Mouse (Mus musculus) heart, embryonic 14.5 days (tissue): ENCODE results near the gene Rab22a. TPM values are rescaled to one million over a fixed set of nuclear protein-coding genes. Genes with fewer than 3 reads are reported as not detected.

Experiments used
- ATAC-seq: fragments of 200-750 bp; cut with Nextera tagmentation; 2 replicates; pipeline ENCODE4 v1.8.0; 2017; ENCODE audit warnings: low read depth, moderate TSS enrichment; ENCODE audit not compliant: insufficient number of reproducible peaks, insufficient read depth, low FRiP score
- H3K27ac ChIP-seq, 2 experiments: fragments of 200-500 bp in 1 of 2; fragments of 300-500 bp in 1 of 2; sonication (generic) in 1 of 2; replicated peaks in 1 of 2; 2 replicates each; pipeline ENCODE4 v1.5.1; 2012 to 2014; ENCODE audit warnings: low read depth in 2 of 2, low read length in 2 of 2, control low read depth in 1 of 2, mild to moderate bottlenecking in 1 of 2, mixed read lengths in 1 of 2; ENCODE audit not compliant: control insufficient read depth in 1 of 2, insufficient read depth in 1 of 2
- H3K27me3 ChIP-seq: fragments of 300-500 bp; sonication (generic); 2 replicates; pipeline ENCODE4 v1.6.1; 2014; ENCODE audit warnings: mild to moderate bottlenecking, low read length, control low read depth; ENCODE audit not compliant: control insufficient read depth, insufficient read depth
- H3K36me3 ChIP-seq: fragments of 300-500 bp; sonication (generic); 2 replicates; pipeline ENCODE4 v1.6.1; 2014; ENCODE audit warnings: mild to moderate bottlenecking, control low read depth, low read length, mixed read lengths; ENCODE audit not compliant: control insufficient read depth, insufficient read depth
- H3K4me1 ChIP-seq, 2 experiments: fragments of 200-500 bp in 1 of 2; fragments of 300-500 bp in 1 of 2; sonication (generic) in 1 of 2; 2 replicates each; pipeline ENCODE4 v1.6.1; 2012 to 2014; ENCODE audit warnings: low read length in 2 of 2, control low read depth in 1 of 2, mixed read lengths in 1 of 2; ENCODE audit not compliant: control insufficient read depth in 2 of 2, insufficient read depth in 2 of 2
- H3K4me2 ChIP-seq: fragments of 300-500 bp; sonication (generic); 2 replicates; pipeline ENCODE4 v1.6.1; 2014; ENCODE audit warnings: mild to moderate bottlenecking, low read length
- H3K4me3 ChIP-seq, 2 experiments: fragments of 200-500 bp in 1 of 2; fragments of 300-500 bp in 1 of 2; sonication (generic) in 1 of 2; 2 replicates each; pipeline ENCODE4 v1.5.1; 2012 to 2014; ENCODE audit warnings: low read length in 2 of 2, mild to moderate bottlenecking in 2 of 2, control low read depth in 1 of 2, low read depth in 1 of 2, moderate library complexity in 1 of 2; ENCODE audit not compliant: control insufficient read depth in 1 of 2, insufficient read depth in 1 of 2
- H3K9ac ChIP-seq: fragments of 300-500 bp; sonication (generic); 2 replicates; pipeline ENCODE4 v1.6.1; 2014; ENCODE audit warnings: mild to moderate bottlenecking, low read length
- H3K9me3 ChIP-seq: fragments of 300-500 bp; sonication (generic); 2 replicates; pipeline ENCODE4 v1.6.1; 2016; ENCODE audit warnings: low read length, control low read depth; ENCODE audit not compliant: control insufficient read depth
- WGBS: fragments of 180-500 bp; shearing (Covaris S2); extraction: QIAGEN DNeasy Blood & Tissue Kit; methylation state at CpG from one replicate; pipeline ENCODE4 v1.1.7; 2014; 5-methylcytosine and 5-hydroxymethylcytosine counted together
- polyA plus RNA-seq: library from polyadenylated mRNA; unstranded; fragments of >200 nt; fragmentation: Nextera tagmentation; extraction: Ambion mirVana; gene quantifications from 2 replicates; pipeline ENCODE4 v1.2.1, GENCODE M21; 2014

Rab22a gene
- polyA plus RNA-seq, 1 experiment from 2014 or later: 32.9 TPM

- peak; percentile 100 for ATAC-seq
- H3K9ac ChIP-seq: peak within 1 kb of the TSS; percentile 84
- under 1% methylated on average over 64 of the region's 70 CpGs for WGBS
These were observed 77.8 kb downstream of the Rab22a start, which contains the start of gene Vapb for GRCm38 (mm10) chr2:173737222-173737989. Gene Vapb (plus strand): TSS chr2:173737511.

GRCm38 (mm10) chr2:173738232-173738631 lies 78.7 kb downstream of the Rab22a start:
- WGBS: 66% methylated on average over 9 of the region's 9 CpGs
- H3K9me3 ChIP-seq: no peaks in the 10 kb centered on the region
- no peaks in the 10 kb centered on the region for H3K27me3 ChIP-seq
- no peak for ATAC-seq
- peak overlapping the region; percentile 90 for H3K4me2 ChIP-seq
- peak overlapping the region; percentile 74 to 96 for H3K4me3 ChIP-seq
- H3K36me3 ChIP-seq: peaks cover 8% of the 10 kb centered on the region
- H3K9ac ChIP-seq: peak overlapping the region; percentile 84
- no peak overlapping the region for H3K27ac ChIP-seq
- H3K4me1 ChIP-seq: peaks cover 9 to 13% of the 10 kb centered on the region in 2 experiments

More at GRCm38 (mm10) chr2:173737222-173737989, 77.8 kb downstream of the Rab22a start, which contains the start of gene Vapb:
- Histone ChIP-seq H3K4me3 (peak within 1 kb of the TSS; percentile 74 to 96), H3K27ac (peak within 1 kb of the TSS; percentile 43 to 68; a peak in 3 of 4 replicates), H3K27me3 (no peaks in the 10 kb centered on the region), H3K4me2 (peak within 1 kb of the TSS; percentile 90), H3K36me3 (peaks cover 8% of the 10 kb centered on the region), H3K9me3 (no peaks in the 10 kb centered on the region), H3K4me1 (peaks cover 9 to 13% of the 10 kb centered on the region in 2 experiments)

DNA sequence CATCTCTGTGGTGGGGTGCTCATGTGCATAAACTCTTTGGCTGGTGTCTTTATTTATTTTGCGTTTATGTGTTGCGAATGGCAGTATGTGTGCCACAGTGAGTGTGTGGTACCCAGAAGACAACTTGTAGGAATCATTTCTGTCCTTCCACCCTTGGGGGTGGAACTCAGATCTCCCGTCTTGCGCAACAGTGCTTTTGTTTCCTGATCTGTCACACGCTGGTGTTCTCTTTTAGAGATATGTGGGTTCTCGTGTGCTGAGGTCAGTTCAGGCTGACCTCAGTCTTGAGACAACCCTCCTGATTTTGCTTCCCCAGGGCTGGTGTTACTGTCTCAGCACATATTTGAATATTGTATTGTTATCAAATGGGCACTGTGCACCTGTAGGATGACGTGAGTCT lies 79.5 kb downstream of the Rab22a start:
- no peak overlapping the region for H3K9ac ChIP-seq
- peaks cover 8% of the 10 kb centered on the region for H3K36me3 ChIP-seq
- no peak overlapping the region for H3K4me3 ChIP-seq
- no peak overlapping the region for H3K4me2 ChIP-seq
- H3K27me3 ChIP-seq: no peaks in the 10 kb centered on the region
- ATAC-seq: no peak
- peaks cover 9 to 13% of the 10 kb centered on the region in 2 experiments for H3K4me1 ChIP-seq
- H3K9me3 ChIP-seq: no peaks in the 10 kb centered on the region
- WGBS: 83% methylated on average over 7 of the region's 7 CpGs
- no peak overlapping the region for H3K27ac ChIP-seq

- H3K9me3 ChIP-seq: peaks cover 3% of the 10 kb centered on the region; the same call in 1 of the 2 replicates
- no peak overlapping the region for H3K27ac ChIP-seq
- 90% methylated on average over 13 of the region's 13 CpGs for WGBS
- no peak for ATAC-seq
- H3K4me3 ChIP-seq: no peak overlapping the region
- H3K4me2 ChIP-seq: no peak overlapping the region
- peaks cover 8% of the 10 kb centered on the region for H3K36me3 ChIP-seq
- peaks cover 9 to 13% of the 10 kb centered on the region in 2 experiments for H3K4me1 ChIP-seq
- no peaks in the 10 kb centered on the region for H3K27me3 ChIP-seq
- no peak overlapping the region for H3K9ac ChIP-seq
These were observed 82.5 kb downstream of the Rab22a start for GRCm38 (mm10) chr2:173742090-173742489.

- H3K4me3 ChIP-seq: no peak overlapping the region
- no peak overlapping the region for H3K4me2 ChIP-seq
- H3K27ac ChIP-seq: no peak overlapping the region
- H3K36me3 ChIP-seq: peaks cover 8% of the 10 kb centered on the region
- H3K4me1 ChIP-seq: peaks cover 9 to 13% of the 10 kb centered on the region in 2 experiments
- H3K9me3 ChIP-seq: peaks cover 6% of the 10 kb centered on the region; the same call in 1 of the 2 replicates
- 90% methylated on average over 9 of the region's 9 CpGs for WGBS
- no peak for ATAC-seq
- H3K27me3 ChIP-seq: no peaks in the 10 kb centered on the region
- H3K9ac ChIP-seq: no peak overlapping the region
These were observed 83.2 kb downstream of the Rab22a start for GRCm38 (mm10) chr2:173742744-173743143.

- no peak overlapping the region for H3K4me3 ChIP-seq
- no peaks in the 10 kb centered on the region for H3K27me3 ChIP-seq
- H3K4me1 ChIP-seq: peaks cover 0 to 2% of the 10 kb centered on the region in 2 experiments; a peak in 2 of 4 replicates
- WGBS: 86% methylated on average over 7 of the region's 7 CpGs
- H3K27ac ChIP-seq: no peak overlapping the region
- H3K36me3 ChIP-seq: 0 out of 2 replicates have a peak, but pooled peaks cover under 1% of the 10 kb centered on the region
- ATAC-seq: no peak
- H3K9ac ChIP-seq: no peak overlapping the region
- H3K9me3 ChIP-seq: peaks cover 6% of the 10 kb centered on the region; the same call in 1 of the 2 replicates
- H3K4me2 ChIP-seq: no peak overlapping the region
These were observed 84.7 kb downstream of the Rab22a start for GRCm38 (mm10) chr2:173744070-173744815.

DNA sequence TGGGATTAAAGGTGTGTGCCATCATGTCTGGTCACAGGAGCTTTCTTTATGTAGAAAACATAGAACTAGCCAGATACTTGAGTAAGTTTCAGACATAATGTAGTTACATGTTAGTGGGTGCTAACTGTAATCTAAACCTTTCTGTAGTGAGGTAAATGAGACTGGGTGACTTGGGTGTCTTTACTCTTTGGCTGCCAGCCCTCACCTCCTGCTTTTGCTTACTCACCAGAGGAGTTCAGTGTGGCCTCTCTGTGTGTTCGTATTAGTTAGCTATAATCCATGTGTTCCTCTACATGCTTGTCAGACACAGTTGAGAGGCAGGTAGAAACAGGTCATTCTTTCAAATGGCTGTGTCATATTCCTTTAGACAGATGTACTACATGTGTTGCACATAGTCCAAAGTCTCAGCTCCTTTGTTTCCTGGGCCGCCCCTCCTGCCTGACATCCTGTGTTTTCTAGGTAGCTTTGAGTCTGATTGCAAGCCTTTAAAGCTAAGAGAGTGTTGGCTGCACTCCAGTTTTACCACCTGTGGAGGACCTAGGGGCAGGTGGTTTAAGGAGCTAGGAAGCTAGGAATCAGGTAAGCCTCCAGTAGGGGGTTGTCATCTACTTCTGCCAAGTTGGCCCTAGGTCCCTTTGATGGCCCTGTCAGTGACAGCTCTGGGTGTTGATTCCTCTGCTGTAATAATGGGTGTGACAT lies 89.5 kb downstream of the Rab22a start:
- Histone ChIP-seq H3K36me3 (no peaks in the 10 kb centered on the region), H3K4me2 (no peak overlapping the region), H3K9me3 (peaks cover 6% of the 10 kb centered on the region; the same call in 1 of the 2 replicates), H3K4me3 (no peak overlapping the region), H3K9ac (no peak overlapping the region), H3K27me3 (no peaks in the 10 kb centered on the region), H3K27ac (no peak overlapping the region), H3K4me1 (0 out of 4 replicates have a peak, but pooled peaks cover 0 to 3% of the 10 kb centered on the region in 2 experiments)
- no peak for ATAC-seq
- 95% methylated on average over 2 of the region's 2 CpGs for WGBS
